Mouse (Mus musculus) megakaryocyte, embryonic 14.5 days (primary cell): ENCODE results near the gene Gclc.

Experiments used
- FLI1 ChIP-seq: IDR thresholded peaks from 2 replicates; pipeline ENCODE4 v1.6.1; 2012; ENCODE audit warnings: low read length, inconsistent platforms, mixed read lengths
- GATA1 ChIP-seq: IDR thresholded peaks from 3 replicates; pipeline ENCODE4 v1.6.1; 2012; ENCODE audit warnings: mixed read lengths, low read length, inconsistent platforms, borderline replicate concordance

DNA sequence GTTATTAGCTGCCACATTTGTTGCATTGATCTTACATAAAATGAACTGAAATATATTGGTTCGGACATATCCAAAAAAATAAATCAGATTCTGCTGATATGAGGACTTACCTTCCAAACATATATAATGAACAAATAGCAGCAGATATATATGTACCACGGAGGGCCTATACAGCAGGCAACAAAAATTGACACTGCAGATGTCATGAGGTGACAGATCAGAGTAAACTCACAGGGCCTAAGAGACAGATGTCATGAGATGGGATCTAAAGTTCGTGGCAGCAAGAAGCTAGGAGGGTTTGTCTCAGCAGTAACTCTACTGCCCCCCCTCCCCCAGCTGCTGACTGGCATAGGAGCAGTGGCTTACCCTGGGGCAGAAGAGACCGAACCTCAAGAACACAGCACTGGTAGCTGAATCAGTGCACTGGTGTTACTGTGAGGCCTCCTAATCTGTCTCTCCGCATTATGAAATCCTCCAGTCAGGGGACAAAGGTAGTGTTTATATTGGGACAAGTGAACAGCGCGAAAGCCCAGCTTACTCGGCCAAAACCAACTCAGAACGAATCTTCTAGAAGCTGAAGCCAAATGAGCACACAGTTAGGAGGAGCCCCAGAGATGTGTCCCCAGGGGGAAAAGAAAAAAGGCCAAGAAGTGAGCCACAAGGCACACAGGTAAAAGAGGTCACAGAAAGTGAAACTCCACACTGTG, 46.7 kb upstream of the Gclc start:
- TF ChIP-seq GATA1 (no peak), FLI1 (no peak)
